Mouse (Mus musculus) ovary, postnatal 10 days (tissue): ENCODE measurements around the gene Bco2.
A peak's percentile ranks its signal among the peaks of the same experiment; 100 is the strongest.

Experiments used
- DNase-seq: peaks from one replicate; pipeline ENCODE4 v3.0.0; 2022; ENCODE audit warnings: low spot score

Bco2 gene

GRCm38 (mm10) chr9:50555094-50555446, at the start of gene Bco2:
TSS of gene Bco2 (minus strand) at chr9:50555181.
- no peak for DNase-seq

DNA sequence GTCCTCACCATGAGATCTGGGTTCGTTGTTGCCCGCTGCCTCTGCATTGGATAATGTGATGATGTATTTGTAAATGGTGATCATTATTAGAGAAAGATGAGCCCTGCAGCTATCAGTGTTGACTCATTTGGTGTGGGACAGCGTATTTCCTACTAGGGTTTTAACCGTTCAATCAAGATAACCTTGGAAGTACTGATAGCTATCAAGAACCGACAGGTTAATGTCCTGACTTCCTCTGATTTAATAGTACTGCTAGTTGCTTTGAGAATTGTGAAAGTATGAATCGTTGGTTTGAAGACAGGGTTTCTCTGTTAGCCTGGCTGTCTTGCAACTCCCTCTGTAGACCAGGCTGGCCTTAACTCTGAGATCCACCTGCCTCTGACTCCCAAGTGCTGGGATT, 49.4 kb upstream of the Bco2 start:
- DNase-seq = no peak

- DNase-seq = no peak
These were observed 49.0 kb upstream of the Bco2 start for GRCm38 (mm10) chr9:50603998-50604324.

DNA sequence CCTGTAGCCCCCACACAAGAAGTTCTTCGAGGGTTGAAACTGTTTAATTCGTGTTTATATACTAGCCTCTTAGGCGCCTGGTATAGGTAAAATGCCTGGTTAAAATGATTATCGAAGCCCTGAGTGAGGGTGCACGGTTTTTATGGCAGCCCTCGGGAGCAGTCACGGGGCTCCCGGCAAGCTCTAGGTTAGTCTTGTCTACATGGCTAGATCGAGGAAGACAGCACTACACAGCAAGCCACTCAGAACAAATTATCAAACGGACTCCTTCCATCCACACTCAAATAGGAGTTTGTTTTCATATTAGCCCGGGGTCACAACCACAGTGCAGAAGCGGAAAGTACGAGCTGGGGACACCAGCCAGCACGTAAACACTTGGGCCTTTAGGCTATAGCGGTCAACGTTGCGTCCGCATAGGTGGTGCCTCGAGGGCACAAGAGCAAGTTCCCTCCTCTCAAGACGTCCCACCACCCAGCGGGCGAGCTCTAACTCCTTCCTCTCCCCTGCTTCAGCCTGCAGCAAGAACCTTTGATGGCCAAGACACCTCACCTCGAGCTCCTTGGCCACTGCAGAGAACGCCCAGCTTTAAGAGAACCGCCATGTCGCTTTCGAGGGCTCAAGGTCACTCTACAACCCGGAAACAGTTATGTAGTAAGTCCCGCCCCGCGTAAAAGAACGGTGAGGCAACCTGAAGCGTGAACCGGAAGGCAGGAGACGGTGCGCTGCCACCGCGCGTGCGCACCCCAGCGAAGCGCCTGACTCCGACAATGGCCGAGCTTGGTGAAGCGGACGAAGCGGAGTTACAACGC, 48.4 kb upstream of the Bco2 start, which contains the start of the genes Sdhd and Timm8b:
TSS of gene Sdhd (minus strand) at position 624 of the 809 bp plus-strand sequence.
TSS of gene Timm8b (plus strand) at position 722 of the 809 bp plus-strand sequence.
- peak; percentile 79 for DNase-seq

DNA sequence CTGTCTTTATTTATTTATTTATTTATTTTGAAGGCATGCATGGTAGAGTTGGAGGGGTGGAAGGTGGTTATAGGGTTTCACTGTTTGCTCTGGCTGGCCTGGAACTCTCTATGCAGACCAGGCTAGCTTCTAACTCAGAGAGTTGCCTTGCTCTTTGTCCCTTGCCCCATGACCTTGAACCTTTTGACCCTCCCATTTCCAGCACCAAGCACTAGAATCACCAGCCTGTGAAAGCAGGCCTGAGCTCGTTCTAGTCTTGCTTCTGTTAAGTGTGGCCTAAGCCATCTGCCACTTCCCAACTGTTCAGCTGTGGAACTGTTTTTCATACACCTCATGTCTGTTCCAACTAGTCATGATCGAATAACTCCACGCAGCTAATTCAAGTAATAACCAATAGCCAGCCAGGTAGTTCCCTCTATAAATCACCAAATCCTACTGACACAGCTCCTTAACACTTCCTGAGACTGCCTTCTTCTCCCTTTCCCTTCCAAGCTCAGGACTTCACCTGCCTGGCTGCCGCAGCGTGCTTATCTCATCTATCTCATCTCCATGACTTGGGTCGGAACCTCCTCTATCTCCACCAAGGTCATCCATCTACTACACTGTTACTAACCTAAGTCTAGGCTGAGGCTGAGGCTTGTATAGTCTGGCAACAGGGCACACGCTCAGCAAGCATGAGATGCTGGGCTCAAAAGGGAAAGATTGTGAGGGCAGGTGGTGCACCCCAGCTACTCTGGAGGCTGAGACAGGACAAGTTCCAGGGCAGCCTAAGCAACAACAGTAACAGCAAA, 47.3 kb upstream of the Bco2 start:
- DNase-seq = no peak

GRCm38 (mm10) chr9:50601536-50601935, 46.6 kb upstream of the Bco2 start:
- no peak for DNase-seq

- no peak for DNase-seq
These were observed 42.0 kb upstream of the Bco2 start for GRCm38 (mm10) chr9:50596973-50597372.

DNA sequence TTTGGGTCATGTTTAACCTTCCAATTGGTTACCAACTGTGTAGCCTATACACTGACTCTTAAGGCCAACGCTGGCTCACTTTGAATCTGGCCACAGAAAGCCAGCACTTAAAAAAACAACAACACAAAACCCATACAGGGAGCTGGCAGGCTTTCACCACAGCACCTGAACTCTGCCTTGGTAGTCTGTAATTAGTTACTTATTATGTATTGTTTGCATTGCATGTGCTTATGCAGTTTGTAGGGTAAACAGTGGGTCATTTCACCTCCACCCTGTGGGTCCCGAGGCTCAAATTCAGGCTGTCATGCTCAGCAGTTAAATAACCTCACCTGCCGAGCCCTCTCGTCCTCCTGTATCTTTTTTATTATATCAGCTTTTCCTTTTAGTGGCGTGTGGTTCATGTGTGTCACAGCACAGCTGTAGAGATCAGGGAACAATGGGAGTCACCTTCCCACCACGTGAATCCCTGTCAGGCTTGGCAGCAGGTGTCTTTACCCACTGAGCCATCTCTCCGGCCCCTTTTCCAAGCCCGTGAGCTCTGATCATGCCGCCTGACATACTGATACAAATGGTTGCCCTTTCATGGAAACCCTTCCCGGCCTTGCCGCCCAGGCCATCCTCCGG, 39.9 kb upstream of the Bco2 start:
- no peak for DNase-seq

- DNase-seq = no peak
These were observed 38.6 kb upstream of the Bco2 start for GRCm38 (mm10) chr9:50593544-50593943.

DNA sequence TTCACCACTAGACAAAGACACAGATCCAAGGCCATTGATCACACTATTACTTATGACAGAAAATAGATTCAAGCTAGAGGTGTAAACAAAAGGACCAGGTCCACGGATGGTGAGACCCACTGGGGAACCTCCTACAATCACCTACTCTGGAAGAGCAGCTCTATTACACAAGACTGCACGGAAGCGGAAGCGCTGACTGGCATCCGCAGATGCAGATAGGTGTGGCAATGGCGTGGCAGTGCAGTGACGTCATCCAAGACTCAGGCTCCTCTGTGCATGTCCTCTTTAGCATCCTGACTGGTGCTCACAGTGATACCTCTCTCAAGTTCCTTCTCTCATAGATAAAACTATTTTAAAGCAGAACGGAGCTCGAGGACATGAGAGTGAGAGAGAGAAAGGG, 38.0 kb upstream of the Bco2 start:
- no peak for DNase-seq

- no peak for DNase-seq
These were observed 36.0 kb upstream of the Bco2 start for GRCm38 (mm10) chr9:50590856-50591518.

GRCm38 (mm10) chr9:50586955-50587354, 32.0 kb upstream of the Bco2 start:
- DNase-seq = no peak

DNA sequence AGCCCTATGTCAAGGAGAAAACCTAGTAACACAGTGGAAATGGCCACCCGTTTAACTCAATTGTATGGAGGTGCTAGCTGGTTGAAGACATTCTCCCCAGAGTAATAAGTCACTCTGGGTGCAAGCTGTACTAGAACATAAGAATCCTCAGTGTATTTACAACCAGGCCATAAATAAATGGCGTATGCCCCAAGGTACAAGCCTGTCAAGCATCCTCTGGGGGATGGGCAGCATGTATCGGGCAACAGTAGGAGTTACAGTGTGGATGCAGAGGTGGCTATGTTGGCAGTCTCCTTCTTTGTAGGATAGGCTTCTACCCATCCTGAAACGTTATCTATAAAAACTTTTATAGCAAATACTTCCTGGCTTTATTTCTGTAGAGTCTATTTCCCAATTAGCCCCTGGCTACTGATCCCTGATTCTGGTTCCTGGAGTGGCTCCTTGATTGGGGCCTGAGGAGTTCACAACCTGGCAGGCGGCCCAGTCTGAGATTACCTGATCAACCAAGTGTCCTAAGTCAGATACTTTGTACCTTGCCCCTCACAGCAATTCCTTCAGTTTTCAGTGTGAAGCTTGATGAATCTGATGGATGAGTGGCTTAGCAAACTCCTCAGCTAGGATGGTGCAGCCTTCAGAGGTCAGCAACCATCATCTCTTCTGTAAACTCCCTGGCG, 30.3 kb upstream of the Bco2 start:
- no peak for DNase-seq

GRCm38 (mm10) chr9:50580370-50580769, 25.4 kb upstream of the Bco2 start:
- no peak for DNase-seq

DNA sequence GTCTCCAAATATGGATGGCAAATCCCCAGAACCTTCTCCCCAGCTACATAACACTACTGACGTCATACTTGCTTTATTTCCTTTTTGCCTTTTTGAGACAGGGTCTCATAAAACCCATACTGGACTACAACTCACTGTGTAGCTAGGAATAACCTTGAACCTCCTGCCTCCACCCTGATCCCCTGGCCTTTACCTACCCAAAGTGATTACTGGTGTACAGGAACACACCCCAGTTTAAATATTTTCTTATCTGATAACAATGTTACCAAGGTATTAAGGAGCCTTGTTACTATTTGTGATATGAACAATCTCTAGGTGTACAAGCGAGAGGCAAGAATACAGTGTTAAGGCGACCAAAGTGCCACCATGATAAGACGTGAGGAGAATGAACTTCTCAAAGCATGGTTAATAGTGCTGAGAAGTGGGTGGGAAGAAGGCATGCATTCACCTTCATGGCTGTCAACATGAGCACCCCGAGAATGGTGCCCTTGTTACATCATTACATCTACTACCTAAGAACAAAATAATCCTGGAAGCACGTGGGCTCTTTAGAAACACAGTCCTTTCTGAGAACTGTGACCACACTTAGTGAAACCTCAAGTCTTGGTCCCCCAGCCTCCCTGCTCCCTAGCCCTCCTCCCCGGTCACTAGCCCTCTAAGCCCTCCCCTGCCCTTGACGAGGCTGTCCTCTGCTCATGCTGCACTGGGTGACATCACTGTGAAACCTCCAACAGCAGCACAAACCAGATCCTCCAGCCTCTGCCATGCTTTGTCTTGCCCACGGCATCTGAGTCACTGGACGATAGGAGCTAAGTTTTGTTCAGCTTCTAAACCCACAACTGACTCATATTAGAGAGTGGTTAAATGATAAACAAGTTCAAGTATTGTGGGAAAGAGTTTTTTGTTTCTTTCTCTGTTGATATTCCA, 14.9 kb upstream of the Bco2 start:
- no peak for DNase-seq

- no peak for DNase-seq
These were observed 12.9 kb upstream of the Bco2 start for GRCm38 (mm10) chr9:50567881-50568280.

- no peak for DNase-seq
These were observed 12.4 kb upstream of the Bco2 start for GRCm38 (mm10) chr9:50567372-50567771.

- no peak for DNase-seq
These were observed 11.0 kb upstream of the Bco2 start for GRCm38 (mm10) chr9:50565940-50566339.

- DNase-seq = no peak
These were observed 10.2 kb upstream of the Bco2 start for GRCm38 (mm10) chr9:50565173-50565572.

DNA sequence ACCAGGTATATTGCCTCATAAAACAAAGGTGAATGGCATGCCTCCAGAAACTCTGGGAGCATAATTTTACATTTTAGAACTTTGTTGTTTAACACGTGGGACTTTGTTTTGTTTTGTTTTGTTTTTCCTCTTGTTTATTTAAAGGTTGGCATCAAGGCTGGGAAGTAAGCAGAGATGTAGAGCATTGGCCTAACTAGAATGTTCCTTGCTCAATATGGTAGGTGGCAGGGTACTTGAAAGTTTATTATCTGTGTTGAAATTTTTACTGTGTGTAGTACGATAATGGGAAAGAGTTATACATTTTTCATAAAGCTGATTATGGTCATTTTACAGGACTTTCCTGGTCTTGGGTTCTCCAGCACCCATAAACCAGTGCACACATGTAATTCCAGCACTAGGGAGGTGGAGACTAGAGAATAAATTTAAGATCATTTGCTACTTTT, 7.0 kb upstream of the Bco2 start:
- DNase-seq = no peak
